Mouse (Mus musculus) lung, adult 2 months (tissue): ENCODE results near the gene Mcoln3. TPM values are rescaled to one million over a fixed set of nuclear protein-coding genes. Genes with fewer than 3 reads are reported as not detected.

ENCODE experiments used
- DNase-seq: peaks from one replicate; pipeline ENCODE4 v3.0.0; 2022
- H3K4me1 ChIP-seq: fragments of 200-500 bp; 2 replicates; pipeline ENCODE4 v1.6.1; 2011; ENCODE audit warnings: low read length; ENCODE audit not compliant: control insufficient read depth, insufficient read depth
- H3K4me3 ChIP-seq: fragments of 200-500 bp; replicated peaks from 2 replicates; pipeline ENCODE3; 2011; ENCODE audit warnings: low read depth, mild to moderate bottlenecking, control low read depth, low read length; ENCODE audit errors: extremely low read depth
- CTCF ChIP-seq: fragments of 200-500 bp; IDR thresholded peaks from 2 replicates; pipeline ENCODE4 v1.5.1; 2011; ENCODE audit warnings: mild to moderate bottlenecking, low read length, control low read depth; ENCODE audit not compliant: insufficient read depth
- POLR2A ChIP-seq: fragments of 200-500 bp; IDR thresholded peaks from 2 replicates; pipeline ENCODE4 v1.6.1; 2011; ENCODE audit warnings: low read depth, mild to moderate bottlenecking, control low read depth, low read length, borderline replicate concordance; ENCODE audit errors: extremely low read depth
- WGBS: fragments of 180-500 bp; shearing (Covaris S2); methylation state at CpG from one replicate; pipeline ENCODE4 v1.1.7; 2018; 5-methylcytosine and 5-hydroxymethylcytosine counted together
- polyA plus RNA-seq: library from polyadenylated mRNA; depleted of rRNA; stranded (reverse); fragments of >200 nt; gene quantifications from 2 replicates; pipeline ENCODE4 v1.2.3, GENCODE M21; 2012; rRNA removed

Mcoln3 gene
- polyA plus RNA-seq, 1 experiment: 9.0 TPM

- Histone ChIP-seq H3K4me1 (no peaks in the 10 kb centered on the region), H3K4me3 (no peak overlapping the region)
- TF ChIP-seq POLR2A (no peak), CTCF (peak; percentile 91)
- WGBS: 31% methylated on average over 13 of the region's 13 CpGs
- peak; percentile 46 for DNase-seq
Observed at GRCm38 (mm10) chr3:146184992-146185657, 67.9 kb downstream of the Mcoln3 start.

- no peak overlapping the region for H3K4me3 ChIP-seq
- WGBS: 85% methylated on average over 10 of the region's 10 CpGs
- no peak for DNase-seq
- TF ChIP-seq CTCF (no peak), POLR2A (no peak)
- H3K4me1 ChIP-seq: no peaks in the 10 kb centered on the region
Observed at GRCm38 (mm10) chr3:146186033-146186432, 68.8 kb downstream of the Mcoln3 start.

GRCm38 (mm10) chr3:146189933-146190332, 72.7 kb downstream of the Mcoln3 start:
- 76% methylated on average over 10 of the region's 10 CpGs for WGBS
- H3K4me1 ChIP-seq: no peaks in the 10 kb centered on the region
- DNase-seq: no peak
- H3K4me3 ChIP-seq: no peak overlapping the region
- no peak for TF ChIP-seq CTCF
- TF ChIP-seq POLR2A: no peak

Other genes with a start within 250 kb of the Mcoln3 start
- 8.4 and 13.5 TPM in 2 replicates for gene Bcl10, start 194.6 kb upstream of the Mcoln3 start, polyA plus RNA-seq
- 13.6 and 16.8 TPM in 2 replicates for gene 2410004B18Rik, start 179.4 kb upstream of the Mcoln3 start, polyA plus RNA-seq
- 6.6 and 9.0 TPM in 2 replicates for gene Syde2, start 129.6 kb upstream of the Mcoln3 start, polyA plus RNA-seq
- 4.5 and 7.1 TPM in 2 replicates for gene Wdr63, start 9.3 kb upstream of the Mcoln3 start, polyA plus RNA-seq
- gene Mcoln2, start 32.4 kb downstream of the Mcoln3 start, polyA plus RNA-seq: 0.61 and 0.89 TPM in 2 replicates
- 17.8 and 25.7 TPM in 2 replicates for gene Lpar3, start 103.5 kb downstream of the Mcoln3 start, polyA plus RNA-seq